Comparison of ENCODE assay signal across 14 mouse cellular contexts in genomic region chr6:114855644-114856043, GRCm38 (mm10).
DNase-seq lines count a peak whose midpoint lies in the region; ATAC-seq lines count a peak whose summit lies in the region.
"Had no signal": no experiment of that assay in that cellular context is flagged by ENCODE, and none has a peak within 500 bp of the region (broad histone marks: within the 10 kb centered on the region; RNA-seq: fewer than 3 reads in every experiment).

No protein-coding gene starts in this region.

- H3K27me3 ChIP-seq in heart, embryonic 14.5 days (ENCODE audit: control insufficient read depth, insufficient read depth, low read length): no peaks in the 10 kb centered on the region
- H3K27me3 ChIP-seq in neural tube, embryonic 13.5 days: no peaks in the 10 kb centered on the region
- H3K27me3 ChIP-seq in neural tube, embryonic 15.5 days (replicated peaks): no peaks in the 10 kb centered on the region
- no peaks in the 10 kb centered on the region for H3K27me3 ChIP-seq in embryonic facial prominence, embryonic 14.5 days (replicated peaks; ENCODE audit: control insufficient read depth, insufficient read depth, low read length)
- H3K27me3 ChIP-seq in limb, embryonic 12.5 days: no peaks in the 10 kb centered on the region
- H3K27me3 ChIP-seq: kidney, embryonic 15.5 days had no signal

- no peak for ATAC-seq in heart, embryonic 14.5 days (ENCODE audit: insufficient number of reproducible peaks, insufficient read depth, low FRiP score, low read depth)
- ATAC-seq in neural tube, embryonic 13.5 days (ENCODE audit: low read depth): no peak
- no peak for ATAC-seq in neural tube, embryonic 15.5 days (ENCODE audit: low FRiP score)
- ATAC-seq in embryonic facial prominence, embryonic 14.5 days (ENCODE audit: low read depth): no peak
- no peak for ATAC-seq in limb, embryonic 12.5 days (ENCODE audit: insufficient number of reproducible peaks, insufficient read depth, low FRiP score, low TSS enrichment, low read depth)
- ATAC-seq: forebrain, postnatal 0 days had no signal

- H3K9ac ChIP-seq in heart, embryonic 14.5 days (ENCODE audit: low read length): peak overlapping the region; percentile 34; the same call in 1 of the 2 replicates
- H3K9ac ChIP-seq in neural tube, embryonic 13.5 days: 0 out of 2 replicates have a peak overlapping the region, but pooled peaks have one; percentile 50
- H3K9ac ChIP-seq in neural tube, embryonic 15.5 days (replicated peaks): no peak overlapping the region
- no peak overlapping the region for H3K9ac ChIP-seq in embryonic facial prominence, embryonic 14.5 days (ENCODE audit: low read depth, low read length)
- H3K9ac ChIP-seq in limb, embryonic 12.5 days (replicated peaks): no peak overlapping the region
- H3K9ac ChIP-seq: forebrain, postnatal 0 days; kidney, embryonic 15.5 days had no signal

- peaks cover 20 to 25% of the 10 kb centered on the region in 2 experiments for H3K4me1 ChIP-seq in heart, embryonic 14.5 days (ENCODE audit: control insufficient read depth in 2 of 2, insufficient read depth in 2 of 2, low read length in 2 of 2)
- peaks cover 46% of the 10 kb centered on the region for H3K4me1 ChIP-seq in neural tube, embryonic 13.5 days (replicated peaks)
- H3K4me1 ChIP-seq in neural tube, embryonic 15.5 days: peaks cover 33% of the 10 kb centered on the region
- peaks cover 34% of the 10 kb centered on the region for H3K4me1 ChIP-seq in embryonic facial prominence, embryonic 14.5 days (ENCODE audit: control insufficient read depth, insufficient read depth, low read length)
- H3K4me1 ChIP-seq in limb, embryonic 12.5 days (replicated peaks): peaks cover 58% of the 10 kb centered on the region

- no peak overlapping the region for H3K4me2 ChIP-seq in heart, embryonic 14.5 days (ENCODE audit: low read length)
- H3K4me2 ChIP-seq in neural tube, embryonic 13.5 days: no peak overlapping the region
- H3K4me2 ChIP-seq in neural tube, embryonic 15.5 days: no peak overlapping the region
- H3K4me2 ChIP-seq in embryonic facial prominence, embryonic 14.5 days (ENCODE audit: low read depth, low read length): no peak overlapping the region
- no peak overlapping the region for H3K4me2 ChIP-seq in limb, embryonic 12.5 days
- H3K4me2 ChIP-seq: kidney, embryonic 15.5 days had no signal

- 53% methylated on average over 3 of the region's 3 CpGs for WGBS in heart, embryonic 14.5 days
- WGBS in neural tube, embryonic 13.5 days: 83% methylated on average over 3 of the region's 3 CpGs
- 77% methylated on average over 3 of the region's 3 CpGs for WGBS in neural tube, embryonic 15.5 days
- 56% methylated on average over 3 of the region's 3 CpGs for WGBS in embryonic facial prominence, embryonic 14.5 days
- WGBS in limb, embryonic 12.5 days: 67% methylated on average over 3 of the region's 3 CpGs

- H3K4me3 ChIP-seq in heart, embryonic 14.5 days (ENCODE audit: control insufficient read depth in 1 of 2, insufficient read depth in 1 of 2, low read depth in 1 of 2, low read length in 2 of 2): no peak overlapping the region
- no peak overlapping the region for H3K4me3 ChIP-seq in neural tube, embryonic 13.5 days
- H3K4me3 ChIP-seq in neural tube, embryonic 15.5 days (replicated peaks): no peak overlapping the region
- H3K4me3 ChIP-seq in embryonic facial prominence, embryonic 14.5 days (ENCODE audit: low read depth, low read length): no peak overlapping the region
- no peak overlapping the region for H3K4me3 ChIP-seq in limb, embryonic 12.5 days (replicated peaks)
- H3K4me3 ChIP-seq: kidney, embryonic 15.5 days had no signal

- peak overlapping the region in 1 of 2 experiments; percentile 24; a peak in 1 of 4 replicates for H3K27ac ChIP-seq in heart, embryonic 14.5 days (replicated peaks in 1 of 2; ENCODE audit: control insufficient read depth in 1 of 2, insufficient read depth in 1 of 2, low read depth in 2 of 2, low read length in 2 of 2)
- H3K27ac ChIP-seq in neural tube, embryonic 13.5 days (replicated peaks): no peak overlapping the region
- no peak overlapping the region for H3K27ac ChIP-seq in neural tube, embryonic 15.5 days (replicated peaks)
- H3K27ac ChIP-seq in embryonic facial prominence, embryonic 14.5 days (replicated peaks; ENCODE audit: low read depth, low read length): peak overlapping the region; percentile 30; the same call in 1 of the 2 replicates
- peak overlapping the region; percentile 45 for H3K27ac ChIP-seq in limb, embryonic 12.5 days

- DNase-seq in heart, adult 8-10 months (ENCODE audit: low spot score): no peak
- DNase-seq in embryonic facial prominence, embryonic 14.5 days (ENCODE audit: low spot score): no peak
- DNase-seq in adrenal gland, adult 8-10 months: no peak
- DNase-seq: adrenal gland, adult 2 months; cerebellum, adult 9-10 months; forebrain, postnatal 0 days; heart, postnatal 4 days; right cerebral cortex, adult 18-20 months; thymus, postnatal 25 days had no signal

- H3K9me3 ChIP-seq in heart, embryonic 14.5 days (ENCODE audit: control insufficient read depth, low read length): no peaks in the 10 kb centered on the region
- no peaks in the 10 kb centered on the region for H3K9me3 ChIP-seq in neural tube, embryonic 13.5 days
- H3K9me3 ChIP-seq in neural tube, embryonic 15.5 days (replicated peaks): no peaks in the 10 kb centered on the region
- no peaks in the 10 kb centered on the region for H3K9me3 ChIP-seq in embryonic facial prominence, embryonic 14.5 days (ENCODE audit: control insufficient read depth, low read length)
- H3K9me3 ChIP-seq in limb, embryonic 12.5 days: no peaks in the 10 kb centered on the region
- H3K9me3 ChIP-seq: kidney, embryonic 15.5 days had no signal

- H3K36me3 ChIP-seq in heart, embryonic 14.5 days (ENCODE audit: control insufficient read depth, insufficient read depth, low read length): peaks cover 24% of the 10 kb centered on the region
- H3K36me3 ChIP-seq in neural tube, embryonic 13.5 days: peaks cover 16% of the 10 kb centered on the region
- H3K36me3 ChIP-seq in neural tube, embryonic 15.5 days: peaks cover 2% of the 10 kb centered on the region; the same call in 1 of the 2 replicates
- H3K36me3 ChIP-seq in embryonic facial prominence, embryonic 14.5 days (ENCODE audit: control insufficient read depth, insufficient read depth, low read length): peaks cover 19% of the 10 kb centered on the region
- peaks cover 26% of the 10 kb centered on the region for H3K36me3 ChIP-seq in limb, embryonic 12.5 days

Comparison
In these comparisons a context has a peak if more than half of its experiments do, and no peak if none do; other contexts are left out.
1. H3K9ac ChIP-seq: peak in heart, embryonic 14.5 days (single experiment) and neural tube, embryonic 13.5 days (single experiment); none in neural tube, embryonic 15.5 days (single experiment), embryonic facial prominence, embryonic 14.5 days (single experiment) and limb, embryonic 12.5 days (single experiment).
2. H3K27ac ChIP-seq: peak in embryonic facial prominence, embryonic 14.5 days (single experiment) and limb, embryonic 12.5 days (single experiment); none in neural tube, embryonic 13.5 days (single experiment) and neural tube, embryonic 15.5 days (single experiment).